Mouse (Mus musculus): ENCODE measurements around the gene Gphn.
A peak's percentile ranks its signal among the peaks of the same experiment; 100 is the strongest.

The Gphn gene

DNA sequence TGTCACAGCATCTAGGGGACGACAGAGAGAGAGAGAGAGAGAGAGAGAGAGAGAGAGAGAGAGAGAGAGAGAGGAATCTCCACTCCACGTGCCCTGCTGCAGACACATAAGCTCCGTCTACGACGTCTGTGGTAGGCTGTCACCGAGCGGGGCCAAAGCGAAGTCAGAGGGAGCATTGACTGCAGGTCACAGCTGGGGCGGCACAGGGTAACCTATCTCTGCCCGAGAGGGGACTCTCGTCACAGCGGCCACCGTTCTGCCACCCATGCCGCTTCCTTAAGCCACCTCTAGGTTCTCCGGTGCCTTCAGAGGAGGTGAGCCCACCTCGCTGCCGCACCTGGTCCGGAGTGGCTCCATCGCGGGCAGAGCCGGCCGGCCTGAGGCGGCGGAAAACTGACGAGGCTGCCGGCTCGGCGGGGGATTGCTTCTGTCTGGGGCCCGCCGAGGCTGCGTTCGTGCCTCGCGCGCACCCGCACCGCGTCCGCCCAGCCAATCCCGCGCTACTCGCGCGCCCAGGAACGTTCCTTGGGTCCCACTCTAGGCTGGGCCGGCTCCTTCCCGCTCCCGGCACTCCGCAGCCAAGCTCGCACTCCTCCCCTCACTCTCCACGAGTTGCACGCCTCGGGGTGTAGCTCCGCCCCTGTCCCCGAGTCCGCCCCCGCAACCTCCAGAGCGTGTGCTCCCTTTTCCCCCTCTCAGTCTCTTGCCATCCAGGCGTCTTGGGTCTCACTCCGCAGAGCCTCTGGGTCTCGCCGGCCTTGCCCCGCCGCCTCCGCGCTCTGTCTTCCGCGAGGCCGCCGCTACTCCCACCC is at the start of gene Gphn:
TSS of gene Gphn (plus strand) at position 673 of the 812 bp plus-strand sequence.
- peak; percentile 77 for DNase-seq (ENCODE audit: low spot score)

DNA sequence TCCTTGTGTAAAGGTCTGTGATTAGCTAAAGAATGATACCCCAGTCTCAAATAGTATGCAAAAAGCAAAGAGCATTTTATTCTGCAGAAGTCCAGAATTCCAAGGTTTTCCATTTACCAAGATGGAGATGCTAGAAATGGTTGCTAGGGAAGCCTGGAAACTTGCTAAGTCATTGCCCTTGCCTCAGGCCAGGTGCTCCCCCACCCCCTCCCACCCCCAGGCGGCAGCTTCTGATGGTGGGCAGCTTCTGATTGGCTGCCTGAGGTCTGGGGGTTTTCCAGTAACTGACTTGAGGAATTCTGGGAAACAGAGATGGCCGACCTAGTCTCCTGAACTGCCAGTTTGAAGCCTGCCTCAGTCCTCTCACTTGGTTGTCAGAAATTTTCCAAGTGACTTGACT is 44.7 kb upstream of the Gphn start:
- no peak for DNase-seq (ENCODE audit: low spot score)

DNA sequence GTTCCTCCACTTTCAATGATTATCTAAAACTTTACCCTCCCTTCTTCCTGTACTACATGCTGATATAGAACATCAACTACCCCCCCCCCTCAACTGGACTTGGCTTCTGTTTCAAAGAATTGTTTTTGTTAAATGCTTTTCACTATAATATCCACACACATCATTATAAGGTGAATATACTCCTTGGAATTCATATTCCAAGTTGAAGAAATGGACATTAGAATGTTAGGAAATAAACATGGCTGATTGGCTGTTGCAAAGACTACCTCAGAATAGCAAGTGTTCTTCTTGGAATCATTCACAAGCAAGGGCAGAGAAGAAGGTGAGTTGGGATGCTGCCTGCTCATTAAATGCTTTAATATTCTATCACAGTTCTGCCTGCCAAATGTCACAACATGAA is 32.2 kb upstream of the Gphn start, which contains the start of gene Gm6657:
TSS of gene Gm6657 (plus strand) at position 301 of the 400 bp plus-strand sequence.
- DNase-seq (ENCODE audit: low spot score) = no peak

DNA sequence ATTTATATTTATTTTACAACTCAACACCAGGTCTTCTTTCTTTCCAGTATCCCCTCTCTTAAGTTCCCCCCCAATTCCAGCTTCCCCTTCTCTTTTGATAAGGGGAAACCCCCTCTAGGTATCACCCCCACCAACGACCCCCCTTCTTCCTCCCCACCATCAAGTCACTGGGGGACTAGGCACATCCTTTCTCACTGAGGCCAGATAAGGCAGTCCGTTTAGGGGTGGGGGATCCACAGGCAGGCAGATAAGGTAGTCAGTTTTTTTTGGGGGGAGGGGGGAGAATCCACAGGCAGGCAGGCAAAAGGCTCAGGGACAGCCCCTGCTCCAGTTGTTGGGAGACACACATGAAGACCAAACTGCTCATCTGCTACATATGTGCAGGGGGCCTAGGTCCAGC is 30.8 kb upstream of the Gphn start:
- no peak for DNase-seq (ENCODE audit: low spot score)

DNA sequence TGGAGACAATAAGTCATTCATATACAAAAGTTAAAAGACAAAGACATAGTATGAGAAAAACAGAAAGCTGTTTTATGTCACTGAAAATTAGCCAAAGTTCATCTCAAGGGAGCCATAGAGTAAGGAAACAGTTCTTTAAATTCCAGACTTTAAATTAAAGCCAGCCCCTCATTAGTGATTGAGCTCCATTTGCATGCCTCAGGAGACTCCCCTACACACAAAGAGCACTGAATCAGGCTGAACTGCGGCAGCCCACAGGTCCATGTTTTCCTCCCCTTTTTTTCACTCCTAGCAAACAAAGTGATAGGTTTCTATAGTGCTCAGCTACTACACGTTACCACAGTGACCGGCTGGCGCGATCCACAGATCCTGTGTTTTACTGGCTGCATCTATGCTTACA is 22.5 kb upstream of the Gphn start:
- DNase-seq (ENCODE audit: low spot score) = no peak

DNA sequence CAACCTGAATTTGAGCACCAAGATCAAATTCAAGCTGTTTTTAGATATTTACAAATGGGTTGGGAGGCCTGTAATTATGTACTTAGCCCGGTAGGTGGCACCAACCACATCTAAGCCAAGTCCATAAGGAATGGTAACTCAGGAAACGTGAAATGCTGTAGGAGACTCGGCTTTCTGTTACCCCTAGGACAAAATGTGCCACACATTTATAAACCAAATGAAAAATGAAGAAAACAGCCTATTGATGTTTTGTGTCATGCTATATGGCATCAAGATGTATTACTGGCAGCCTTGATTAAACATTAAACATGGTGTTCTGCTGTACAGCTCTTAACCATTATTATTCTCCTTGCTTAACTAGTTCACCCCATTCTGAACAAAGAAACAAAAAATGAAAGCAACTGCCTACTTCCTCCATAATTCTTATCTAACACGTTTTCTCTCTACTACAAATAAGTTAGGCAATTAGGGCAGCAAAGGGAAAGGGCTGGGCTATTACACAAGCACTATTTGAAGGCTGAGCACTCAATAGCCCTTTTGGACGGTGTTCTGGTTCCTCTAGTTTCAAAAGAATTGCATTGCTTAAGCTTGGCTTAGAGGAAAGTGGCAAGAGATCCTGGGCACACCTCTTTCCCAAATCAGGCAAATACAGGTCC is 20.1 kb upstream of the Gphn start:
- DNase-seq (ENCODE audit: low spot score) = peak; percentile 20

DNA sequence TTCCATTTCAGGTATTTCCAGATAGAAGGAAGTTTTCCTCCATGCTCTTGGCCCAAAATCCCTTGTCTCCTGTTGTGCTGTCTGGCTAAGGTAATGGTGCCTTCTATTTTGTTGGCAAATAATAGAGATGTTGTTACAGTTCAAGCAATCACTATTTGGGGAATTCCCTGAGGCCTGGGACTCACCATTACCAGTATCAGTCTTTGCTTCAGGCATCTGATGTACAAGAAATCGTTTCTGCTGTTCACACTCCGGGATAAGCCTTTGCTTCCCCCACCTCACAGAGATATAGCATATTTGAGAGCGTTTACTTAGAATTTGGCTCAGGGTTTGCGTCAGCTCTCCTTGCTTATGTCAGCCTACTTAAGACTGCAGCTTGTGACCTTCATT is 19.6 kb upstream of the Gphn start:
- no peak for DNase-seq (ENCODE audit: low spot score)

DNA sequence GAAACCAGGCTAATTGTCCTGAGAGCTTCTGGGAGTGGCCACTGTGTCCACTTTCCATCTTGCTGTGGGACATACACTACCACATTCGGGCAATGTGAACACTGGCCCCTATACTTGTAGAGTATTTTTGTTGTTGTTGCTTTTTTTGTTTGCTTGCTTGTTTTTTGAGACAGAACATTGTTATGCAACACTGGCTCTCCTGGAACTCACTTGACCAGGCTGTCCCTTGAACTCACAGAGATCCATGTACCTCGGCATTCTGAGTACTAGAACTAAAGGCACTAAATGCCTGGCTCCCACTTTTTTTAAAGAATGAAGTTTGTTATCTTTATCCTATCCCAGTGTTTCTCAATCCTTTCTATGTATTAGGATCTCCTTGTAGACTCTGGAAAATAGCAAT is 16.3 kb upstream of the Gphn start:
- DNase-seq (ENCODE audit: low spot score) = no peak

DNA sequence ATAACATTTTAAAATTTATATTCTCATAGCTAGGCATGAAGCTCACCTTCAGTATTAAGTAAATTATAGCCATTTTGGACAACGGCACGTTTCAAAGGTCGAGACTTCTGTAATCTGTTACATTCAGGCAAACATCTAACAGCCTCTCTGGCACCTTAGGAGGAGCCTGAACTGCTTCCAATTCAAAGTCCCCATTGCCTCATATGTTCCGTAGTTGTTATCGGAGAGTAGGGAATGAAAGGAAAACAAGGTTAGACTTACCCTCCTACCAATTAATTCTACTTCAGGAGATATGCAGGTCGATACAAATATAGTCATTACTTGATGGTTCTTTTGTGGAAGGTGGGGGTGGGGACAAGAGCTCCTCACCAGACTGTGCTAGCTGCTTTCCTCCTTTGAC is 10.7 kb upstream of the Gphn start:
- DNase-seq (ENCODE audit: low spot score) = no peak

DNA sequence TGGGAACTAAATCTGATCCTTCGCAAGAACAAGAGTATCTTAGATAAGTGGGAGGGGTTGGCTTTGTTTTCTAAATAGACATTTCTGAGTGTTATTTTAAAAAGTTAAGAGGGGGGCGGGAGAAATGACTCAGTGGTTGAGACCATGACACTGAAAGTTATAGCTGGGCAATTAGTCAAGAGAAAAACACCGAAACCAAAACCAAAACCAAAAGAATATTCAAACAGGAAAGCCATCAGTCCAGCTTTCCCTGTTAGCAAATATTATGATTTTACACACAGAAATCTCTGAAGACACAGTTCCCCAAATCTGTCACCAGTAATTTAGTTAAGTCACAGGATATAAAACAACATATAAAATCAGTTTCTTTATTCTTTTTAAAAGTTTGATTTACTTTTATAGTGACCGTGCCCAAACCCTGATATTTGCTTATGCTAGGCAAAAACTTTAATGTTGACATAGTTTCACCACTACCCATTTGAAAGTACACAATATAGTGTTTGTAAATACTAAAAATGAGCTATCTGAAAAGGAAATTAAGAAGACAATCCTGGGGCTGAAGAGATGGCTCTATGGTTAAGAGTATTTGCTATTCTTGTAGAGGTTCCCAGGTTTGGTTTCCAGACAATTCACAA is 6.9 kb upstream of the Gphn start:
- no peak for DNase-seq (ENCODE audit: low spot score)

DNA sequence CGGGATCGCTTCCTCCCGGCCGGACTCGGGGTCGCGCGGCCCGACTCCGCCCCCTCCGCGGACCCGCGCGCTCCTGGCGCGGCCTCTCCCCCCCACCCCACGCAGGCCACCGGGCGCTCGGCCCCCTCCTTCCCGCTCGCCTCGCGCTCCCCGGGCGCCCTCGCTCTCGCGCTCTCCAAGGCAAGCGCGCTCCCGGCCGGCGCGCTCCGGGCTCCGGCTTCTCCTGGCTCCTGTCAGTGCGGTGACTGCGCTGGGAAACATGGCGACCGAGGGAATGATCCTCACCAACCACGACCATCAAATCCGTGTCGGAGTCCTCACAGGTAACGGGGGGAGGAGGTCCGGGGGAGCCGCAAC is 318 bp downstream of the Gphn start:
- DNase-seq (ENCODE audit: low spot score) = no peak

DNA sequence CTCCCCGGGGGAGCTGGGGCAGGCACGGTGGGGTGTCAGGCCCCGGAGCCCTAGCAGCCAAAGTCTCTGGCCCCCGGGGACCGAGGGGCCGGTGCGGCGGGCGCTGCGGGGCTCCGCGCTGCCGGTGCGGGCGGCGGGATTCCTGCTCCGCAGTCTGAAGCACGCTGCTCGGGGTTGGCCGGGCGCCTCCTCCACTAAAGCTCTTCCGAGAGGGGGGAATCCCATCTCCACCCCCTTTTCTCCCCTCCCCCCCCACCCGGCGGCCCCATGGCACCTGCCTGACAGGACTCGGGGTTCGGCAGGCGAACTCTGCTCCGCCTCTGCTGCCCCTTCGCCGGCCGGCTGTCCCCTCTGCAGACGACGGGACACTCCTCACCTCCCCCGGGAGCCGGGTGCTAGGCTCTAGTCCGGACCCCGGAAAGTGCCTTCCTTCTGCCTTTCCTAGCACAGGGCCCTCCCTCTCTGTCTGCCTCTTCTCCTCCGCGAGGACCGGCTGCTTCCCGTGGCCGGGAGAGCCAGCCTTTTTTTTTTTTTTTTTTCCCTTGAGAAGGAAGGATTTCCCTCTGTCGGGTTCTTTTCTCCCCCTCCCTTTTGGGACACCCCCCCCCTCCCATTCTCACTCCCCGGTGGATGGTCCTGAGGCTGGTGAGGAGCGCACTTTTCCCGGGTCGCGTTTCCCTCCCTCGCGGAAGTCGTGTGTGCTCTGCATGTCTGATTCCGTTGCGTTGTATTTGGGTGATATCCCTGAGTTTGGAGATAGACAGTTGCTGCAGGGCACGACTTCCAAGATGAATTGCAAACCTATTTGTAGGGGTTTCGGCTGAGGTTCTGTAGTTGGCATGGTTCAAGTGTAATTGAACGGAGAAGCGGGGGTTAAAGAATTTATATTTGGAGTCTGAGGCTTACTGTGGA is 1.1 kb downstream of the Gphn start:
- peak; percentile 35 for DNase-seq (ENCODE audit: low spot score)

DNA sequence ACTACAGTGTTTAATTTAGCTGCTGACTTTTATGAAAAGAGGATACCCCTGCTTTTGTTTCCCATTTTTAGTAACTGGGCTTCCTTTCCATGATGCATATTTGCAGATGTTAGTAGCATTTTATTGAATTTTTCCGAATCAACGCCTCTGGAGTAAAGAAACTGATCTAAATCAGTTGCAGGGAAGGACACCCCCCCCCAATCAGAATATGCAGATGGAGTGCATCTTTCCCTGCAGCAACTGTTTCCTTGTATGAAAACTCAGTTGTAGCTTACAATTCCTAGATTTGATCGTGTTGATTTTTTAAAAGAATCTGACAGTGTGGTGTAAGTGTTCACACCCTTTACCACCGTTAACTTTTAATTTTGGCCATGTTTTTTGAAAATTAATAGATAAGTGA is 2.0 kb downstream of the Gphn start:
- no peak for DNase-seq (ENCODE audit: low spot score)

DNA sequence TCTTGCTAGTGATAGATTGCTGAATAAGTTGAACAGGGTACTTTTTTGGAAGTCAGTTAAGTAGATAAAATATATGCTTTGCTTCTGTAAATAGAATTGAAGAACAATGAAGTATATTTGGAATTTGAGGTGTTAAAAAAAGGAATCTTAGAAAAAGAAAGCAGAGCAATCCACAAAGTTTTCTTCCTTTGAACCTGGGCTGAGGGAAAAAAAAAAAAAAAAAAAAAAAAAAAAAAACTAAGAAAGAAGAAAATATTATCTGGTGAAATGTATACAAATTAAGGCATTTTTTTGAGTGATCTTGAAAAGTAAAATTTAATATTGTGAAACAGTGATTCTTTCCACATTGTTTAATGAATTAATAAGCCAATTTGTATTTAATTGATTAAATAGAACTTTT is 6.4 kb downstream of the Gphn start:
- DNase-seq (ENCODE audit: low spot score) = no peak

DNA sequence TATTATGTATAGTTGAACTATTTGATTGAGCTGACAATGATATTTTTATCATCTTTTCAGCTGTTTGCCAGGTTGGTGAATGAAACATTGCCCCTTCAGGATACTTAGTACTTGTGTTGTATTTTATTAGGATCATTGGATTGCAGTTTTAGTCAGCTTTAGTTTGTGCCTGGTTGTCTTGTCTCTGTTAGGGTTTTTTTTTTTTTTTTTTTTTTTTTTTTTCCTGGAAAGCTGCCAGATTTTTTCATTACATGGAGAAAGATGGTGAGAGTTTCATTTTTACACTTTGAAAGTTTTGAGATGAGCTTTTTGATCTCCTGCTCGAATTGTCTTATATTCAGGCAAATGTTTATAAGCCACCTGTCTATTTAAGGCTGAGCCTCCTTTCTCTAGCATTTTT is 22.2 kb downstream of the Gphn start:
- no peak for DNase-seq (ENCODE audit: low spot score)

DNA sequence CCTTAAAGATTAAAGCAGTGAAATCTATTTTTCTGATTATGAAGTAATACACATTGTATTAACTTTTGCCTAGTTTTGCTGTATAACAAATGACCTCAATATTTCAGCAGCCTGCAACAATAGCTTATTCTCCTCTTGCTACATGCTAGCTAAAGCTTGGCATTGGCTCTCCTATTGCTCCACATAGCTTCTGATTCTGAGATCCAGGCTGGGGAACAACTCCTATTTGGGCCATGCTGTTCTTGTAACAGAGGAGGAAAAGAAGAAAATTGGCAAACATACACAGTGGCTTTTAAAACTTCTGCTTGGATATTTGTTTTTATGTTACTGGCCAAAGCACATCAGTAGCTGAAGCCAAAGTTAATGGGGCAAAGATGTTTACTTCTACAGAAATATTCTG is 23.0 kb downstream of the Gphn start:
- DNase-seq (ENCODE audit: low spot score) = no peak

DNA sequence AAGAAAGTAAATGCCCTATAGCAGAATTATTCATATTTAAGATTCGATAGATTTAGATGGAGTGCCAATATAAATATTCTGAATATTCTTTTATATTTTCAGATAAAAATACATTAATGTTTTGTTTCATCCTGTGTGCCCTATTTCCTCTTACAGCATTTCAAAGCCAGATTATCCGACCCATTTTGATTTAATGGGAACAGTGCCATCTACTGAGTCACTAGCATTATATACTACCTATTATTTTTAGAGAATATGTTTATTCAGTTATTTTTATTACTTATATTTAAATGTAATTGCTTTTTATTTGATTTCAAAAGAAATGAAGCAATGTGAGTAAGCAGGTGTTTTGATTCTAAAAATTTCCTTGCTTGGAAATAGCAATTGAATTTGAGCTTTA is 51.2 kb downstream of the Gphn start:
- no peak for DNase-seq (ENCODE audit: low spot score)

DNA sequence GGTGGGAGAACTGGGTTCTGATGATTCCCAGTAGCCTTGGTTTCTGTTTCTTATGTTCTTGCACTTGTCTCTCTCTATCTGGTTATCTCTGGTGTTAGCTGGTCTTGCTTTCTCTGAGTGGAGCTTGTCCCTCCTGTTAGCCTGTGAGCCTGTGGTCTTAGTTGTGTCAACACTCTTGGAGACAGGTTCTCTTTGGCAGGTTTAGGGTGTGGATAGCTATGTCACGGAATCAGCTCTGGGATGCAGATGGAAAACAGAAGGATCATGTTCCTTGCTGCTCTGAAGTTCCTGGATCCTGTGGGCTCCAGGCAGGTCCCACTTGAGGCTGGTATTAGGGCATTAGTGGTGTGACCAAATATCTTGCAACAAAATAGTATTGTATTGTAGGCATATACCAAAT is 64.2 kb downstream of the Gphn start:
- no peak for DNase-seq (ENCODE audit: low spot score)

DNA sequence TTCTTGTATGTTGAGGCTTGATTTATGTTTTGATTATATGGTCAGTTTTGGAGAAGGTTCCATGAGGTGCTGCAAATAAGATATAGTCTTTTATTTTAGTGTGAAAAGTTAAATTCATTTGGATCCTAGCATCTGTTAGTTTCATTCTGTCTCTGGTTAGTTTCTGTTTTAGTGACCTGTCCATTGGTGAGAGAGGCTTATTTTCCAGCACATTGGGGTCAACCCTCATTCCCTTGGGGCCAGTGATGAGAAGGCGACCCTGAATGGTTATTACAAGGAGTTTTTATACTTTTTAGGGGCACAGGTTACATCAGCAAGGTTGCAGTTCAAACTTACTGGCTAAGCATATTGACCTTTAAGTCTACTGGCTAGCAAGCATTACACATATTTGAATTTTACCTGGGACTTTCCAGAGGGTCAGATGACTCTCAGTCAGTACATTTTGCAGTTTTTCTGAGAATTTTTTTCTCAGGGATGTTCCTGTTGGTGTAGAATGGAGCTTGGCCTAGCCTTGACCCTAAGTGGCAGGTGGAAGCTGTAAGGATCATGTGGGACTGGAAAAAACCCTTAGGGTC is 72.7 kb downstream of the Gphn start:
- DNase-seq (ENCODE audit: low spot score) = no peak

DNA sequence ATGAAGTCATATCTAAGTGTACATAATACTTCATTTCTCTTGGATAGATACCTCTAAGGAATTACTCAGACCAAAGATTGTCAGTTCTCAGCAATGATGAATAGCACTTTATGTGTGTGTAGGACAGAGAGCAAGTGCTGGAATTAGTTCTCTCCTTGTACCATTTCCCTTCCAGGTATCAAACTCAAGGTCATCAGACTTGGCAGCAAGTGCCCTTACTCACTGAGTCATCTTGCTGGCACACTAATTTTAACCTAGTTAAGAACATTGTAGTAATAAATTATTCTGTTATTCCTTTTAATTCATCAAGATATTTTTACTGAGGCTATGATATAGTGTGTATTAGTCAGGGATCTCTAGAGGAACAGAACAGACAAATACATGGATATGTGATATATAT is 88.9 kb downstream of the Gphn start:
- no peak for DNase-seq (ENCODE audit: low spot score)

DNA sequence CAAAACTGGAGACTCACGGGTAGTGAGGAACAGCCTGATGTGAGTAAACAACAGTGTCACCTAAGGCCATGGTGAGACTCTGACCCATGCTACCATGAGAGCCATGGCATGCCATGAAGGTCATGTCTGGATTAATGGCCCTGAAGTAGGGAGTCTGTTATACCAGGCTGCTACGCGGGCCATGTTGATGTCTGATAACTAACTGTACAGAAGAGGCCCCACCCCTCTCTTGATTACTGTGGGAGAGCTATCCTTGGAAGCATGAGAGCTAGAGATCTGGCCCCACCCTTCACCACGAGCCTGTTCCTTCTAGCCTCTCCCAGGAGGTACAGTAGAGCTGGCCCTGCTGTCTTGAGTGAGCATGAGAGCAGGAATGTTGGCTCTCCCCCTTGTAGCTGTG is 101.8 kb downstream of the Gphn start:
- DNase-seq (ENCODE audit: low spot score) = no peak

DNA sequence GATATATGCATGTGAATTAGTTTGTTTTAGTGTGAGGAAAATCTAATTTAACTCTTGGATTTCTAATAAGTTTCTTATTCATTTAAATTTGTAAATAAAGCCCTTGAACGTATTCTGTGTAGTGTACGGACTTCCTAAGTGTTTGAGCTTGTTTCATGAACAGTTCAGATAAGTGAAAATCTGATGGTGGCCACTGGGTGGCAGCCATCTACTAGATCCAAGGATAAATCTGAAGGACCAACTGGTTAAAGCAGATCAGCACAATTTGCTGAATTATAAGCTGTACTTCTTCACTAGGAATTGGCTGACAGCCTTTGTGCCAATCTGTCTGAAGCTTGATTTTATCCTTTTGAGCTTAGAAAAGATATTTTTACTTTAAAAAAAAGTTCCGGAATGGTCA is 105.9 kb downstream of the Gphn start:
- peak; percentile 30 for DNase-seq (ENCODE audit: low spot score)
